Mouse (Mus musculus) E14TG2a.4 (cell line): ENCODE results near the gene Senp1.

ENCODE experiments used
- H3K27me3 ChIP-seq: 2 replicates; pipeline ENCODE4 v1.6.1; 2014; ENCODE audit warnings: low read length, control low read depth; ENCODE audit not compliant: insufficient read depth
- H3K36me3 ChIP-seq: 2 replicates; pipeline ENCODE4 v1.6.1; 2014; ENCODE audit warnings: low read length, control low read depth; ENCODE audit not compliant: insufficient read depth
- H3K4me1 ChIP-seq: replicated peaks from 2 replicates; pipeline ENCODE4 v1.6.1; 2014; ENCODE audit warnings: low read depth, low read length, control low read depth
- H3K4me3 ChIP-seq: replicated peaks from 2 replicates; pipeline ENCODE4 v1.5.1; 2014; ENCODE audit warnings: mild to moderate bottlenecking, low read length
- H3K9me3 ChIP-seq: 2 replicates; pipeline ENCODE4 v1.6.1; 2014; ENCODE audit warnings: low read length, control low read depth
- CTCF ChIP-seq: conservative IDR thresholded peaks from 2 replicates; pipeline ENCODE4 v1.5.1; 2014; ENCODE audit warnings: low read length
- NANOG ChIP-seq: IDR thresholded peaks from 2 replicates; pipeline ENCODE4 v1.6.1; 2014; ENCODE audit warnings: borderline replicate concordance, low read length, mixed read lengths
- POU5F1 ChIP-seq: IDR thresholded peaks from 2 replicates; pipeline ENCODE4 v1.6.1; 2014; ENCODE audit warnings: low read length, borderline replicate concordance

Gene Senp1

DNA sequence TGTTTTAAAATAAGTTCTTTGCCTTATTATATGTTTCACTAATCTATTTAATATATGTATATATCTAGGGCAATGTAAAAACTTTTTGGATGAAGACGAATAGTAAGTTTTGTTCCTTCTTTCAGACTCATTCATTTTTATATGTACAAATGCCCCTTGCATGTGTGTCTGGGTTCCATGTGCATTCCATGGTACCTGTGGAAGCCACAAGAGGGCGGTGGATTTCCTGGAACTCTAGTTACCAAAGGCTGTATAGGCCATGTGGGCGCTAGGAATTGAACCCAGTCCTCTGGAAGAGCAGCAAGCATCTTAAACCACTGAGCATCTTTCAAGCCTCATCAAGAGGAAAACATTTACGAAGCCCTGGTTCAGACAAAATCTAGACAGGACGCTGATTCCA, 49.2 kb downstream of the Senp1 start:
- Histone ChIP-seq H3K4me1 (no peaks in the 10 kb centered on the region), H3K36me3 (peaks cover 97% of the 10 kb centered on the region), H3K4me3 (no peak overlapping the region), H3K9me3 (no peaks in the 10 kb centered on the region), H3K27me3 (no peaks in the 10 kb centered on the region)
- TF ChIP-seq NANOG (no peak), POU5F1 (no peak), CTCF (peak; percentile 18)

DNA sequence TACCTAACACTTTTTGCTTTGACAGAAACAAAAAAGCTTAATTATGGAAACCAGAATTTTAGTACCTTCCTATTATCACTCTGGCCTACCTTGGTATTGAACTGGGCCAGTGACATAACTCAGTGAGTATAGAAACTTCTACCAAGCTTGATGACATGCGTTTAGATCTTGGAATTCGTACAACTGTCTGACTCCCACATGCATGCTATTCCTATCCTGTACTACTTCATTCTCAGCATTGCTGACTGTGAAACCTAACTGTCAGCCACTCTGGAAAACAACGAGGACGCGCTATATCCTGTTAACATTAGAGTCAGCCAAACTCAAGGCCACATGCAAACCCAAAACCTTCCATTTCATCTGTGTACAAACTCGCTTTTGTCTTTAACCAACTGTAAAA, 49.6 kb downstream of the Senp1 start:
- TF ChIP-seq NANOG (no peak), POU5F1 (no peak), CTCF (no peak)
- no peaks in the 10 kb centered on the region for H3K4me1 ChIP-seq
- no peaks in the 10 kb centered on the region for H3K27me3 ChIP-seq

DNA sequence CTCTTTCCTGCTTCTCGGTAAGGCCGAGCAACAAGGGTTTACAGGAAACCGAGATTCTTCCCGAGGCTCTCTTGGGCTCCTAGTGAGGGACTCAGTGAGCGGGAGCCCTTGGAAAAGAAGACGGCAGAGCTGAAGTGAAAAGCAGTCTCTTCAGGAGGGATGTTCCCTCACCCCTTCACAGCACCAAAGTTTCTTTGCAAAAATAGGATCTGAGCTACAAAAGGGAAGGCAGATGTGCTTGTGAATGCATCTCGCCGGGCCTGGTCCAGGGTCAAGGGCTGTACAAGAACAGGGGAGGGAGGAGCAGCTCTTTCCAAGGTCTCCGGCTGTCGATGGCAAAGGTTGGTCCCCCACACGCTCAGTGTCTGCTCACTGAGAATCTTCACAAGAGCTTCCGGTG, 51.0 kb downstream of the Senp1 start:
- Histone ChIP-seq H3K36me3 (peaks cover 89% of the 10 kb centered on the region), H3K4me3 (no peak overlapping the region), H3K27me3 (no peaks in the 10 kb centered on the region), H3K9me3 (no peaks in the 10 kb centered on the region), H3K4me1 (no peaks in the 10 kb centered on the region)
- TF ChIP-seq CTCF (no peak), NANOG (no peak), POU5F1 (no peak)

More for the DNA sequence above, 49.6 kb downstream of the Senp1 start:
- H3K36me3 ChIP-seq: peaks cover 96% of the 10 kb centered on the region
- no peaks in the 10 kb centered on the region for H3K9me3 ChIP-seq
- H3K4me3 ChIP-seq: no peak overlapping the region

DNA sequence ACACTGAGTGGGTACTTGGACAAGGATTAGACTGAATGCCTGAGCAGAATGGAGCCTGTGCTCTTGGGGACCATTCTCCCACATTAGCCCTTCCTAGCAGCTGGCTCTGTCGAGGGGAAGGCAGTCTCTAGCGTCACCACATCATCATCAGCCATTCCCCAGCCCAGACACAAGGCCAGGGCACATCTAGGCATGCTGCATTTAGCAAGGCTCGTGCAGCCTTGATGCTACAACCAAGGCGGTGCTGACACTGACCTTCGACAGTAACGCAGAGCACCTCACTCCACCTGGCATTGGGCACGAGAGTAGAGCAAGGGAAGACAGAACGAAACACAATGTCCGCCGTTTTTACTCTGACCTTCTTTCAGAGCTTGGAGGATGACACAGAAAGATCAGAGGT, 53.9 kb downstream of the Senp1 start:
- TF ChIP-seq NANOG: no peak
- H3K4me3 ChIP-seq: no peak overlapping the region
- no peaks in the 10 kb centered on the region for H3K27me3 ChIP-seq
- H3K4me1 ChIP-seq: peaks cover 19% of the 10 kb centered on the region
- no peaks in the 10 kb centered on the region for H3K9me3 ChIP-seq
- H3K36me3 ChIP-seq: peaks cover 66% of the 10 kb centered on the region

DNA sequence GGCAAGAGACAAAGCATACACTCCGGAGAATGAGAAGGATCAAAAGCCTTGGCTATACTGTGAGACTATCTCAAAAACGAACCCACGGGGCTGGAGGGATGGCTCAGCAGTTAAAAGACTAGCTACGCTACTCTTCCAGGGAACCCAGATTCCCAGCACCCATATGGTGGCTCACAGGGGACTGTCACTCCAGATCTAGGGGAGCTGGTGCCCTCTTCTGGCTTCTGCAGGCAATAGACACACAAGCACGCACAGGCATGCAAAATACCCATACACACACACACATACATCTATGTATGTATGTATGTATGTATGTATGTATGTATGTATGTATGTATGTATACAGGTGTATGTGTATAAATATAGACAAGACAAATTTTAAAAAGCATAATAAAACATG, 57.0 kb downstream of the Senp1 start:
- Histone ChIP-seq H3K36me3 (peaks cover 35% of the 10 kb centered on the region), H3K9me3 (no peaks in the 10 kb centered on the region)
- no peak for TF ChIP-seq POU5F1
- TF ChIP-seq CTCF: peak; percentile 39

DNA sequence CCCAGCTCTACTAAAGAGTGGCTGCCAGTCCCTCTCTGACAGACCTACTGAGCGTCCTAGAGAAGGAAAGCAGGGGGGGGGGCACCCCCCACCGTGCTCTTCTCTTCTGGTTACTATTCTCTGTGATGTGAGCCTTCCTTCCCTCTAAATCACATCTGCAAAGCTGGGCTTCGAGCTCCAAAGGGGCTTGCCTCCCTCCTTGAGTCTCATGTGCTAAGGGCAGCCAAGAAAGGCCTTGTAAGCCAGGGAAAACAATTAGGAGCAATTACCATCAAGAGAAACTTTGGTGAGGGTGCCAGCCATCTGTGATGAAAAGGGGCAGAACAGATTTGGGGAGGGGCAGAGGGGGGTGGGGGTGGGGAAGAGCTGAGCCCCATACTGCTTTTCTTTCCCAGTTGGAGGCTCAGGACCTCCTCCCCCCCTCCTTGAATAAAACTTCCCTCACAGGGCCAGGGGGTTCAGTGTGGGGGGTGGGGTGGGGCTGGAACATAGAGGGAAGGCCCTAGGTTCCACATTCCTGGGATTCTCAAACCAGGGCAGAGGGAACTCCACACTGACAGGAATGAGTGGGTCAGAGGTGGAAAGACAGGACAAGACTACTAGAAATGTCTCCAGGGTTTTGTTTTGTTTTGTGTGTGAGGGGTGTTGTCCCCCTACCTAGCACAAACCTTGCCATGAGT, 58.3 kb downstream of the Senp1 start:
- Histone ChIP-seq H3K4me1 (peaks cover 22% of the 10 kb centered on the region), H3K27me3 (peaks cover 2% of the 10 kb centered on the region; the same call in 1 of the 2 replicates), H3K4me3 (no peak overlapping the region), H3K36me3 (peaks cover 22% of the 10 kb centered on the region), H3K9me3 (no peaks in the 10 kb centered on the region)
- no peak for TF ChIP-seq POU5F1
- TF ChIP-seq CTCF: no peak
- no peak for TF ChIP-seq NANOG

More for the DNA sequence above, 57.0 kb downstream of the Senp1 start:
- H3K4me3 ChIP-seq: no peak overlapping the region
- H3K4me1 ChIP-seq: peaks cover 22% of the 10 kb centered on the region
- peaks cover 2% of the 10 kb centered on the region; the same call in 1 of the 2 replicates for H3K27me3 ChIP-seq

DNA sequence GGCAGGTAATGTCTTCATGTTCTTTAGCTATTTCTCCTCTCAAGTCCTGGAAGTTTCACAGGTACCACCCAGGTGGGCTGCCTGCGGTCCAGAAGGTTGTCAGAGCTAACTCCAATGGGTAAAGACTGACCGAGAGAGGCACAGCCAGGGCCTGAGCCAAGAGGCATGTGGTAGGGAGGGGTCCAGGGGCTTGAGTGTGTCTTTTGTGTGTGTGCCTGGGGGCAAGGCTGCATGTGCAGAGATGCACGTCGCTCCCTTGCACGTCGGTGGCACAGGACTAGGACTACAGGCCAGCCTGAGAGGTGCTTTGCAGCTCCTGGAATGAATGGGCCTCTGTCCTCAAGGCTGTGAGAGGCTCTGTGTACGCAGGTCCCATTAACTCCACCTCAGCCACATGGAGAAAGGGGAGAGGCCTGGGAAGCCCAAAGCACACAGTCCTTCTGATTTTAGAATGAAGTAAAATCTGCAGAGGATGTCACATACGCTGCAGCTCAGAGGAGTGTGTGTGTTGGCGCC, 60.3 kb downstream of the Senp1 start:
- H3K27me3 ChIP-seq: peaks cover 7% of the 10 kb centered on the region
- no peaks in the 10 kb centered on the region for H3K9me3 ChIP-seq
- peaks cover 7% of the 10 kb centered on the region; the same call in 1 of the 2 replicates for H3K36me3 ChIP-seq
- TF ChIP-seq CTCF (no peak), NANOG (no peak), POU5F1 (no peak)
- no peak overlapping the region for H3K4me3 ChIP-seq
- H3K4me1 ChIP-seq: peaks cover 22% of the 10 kb centered on the region

DNA sequence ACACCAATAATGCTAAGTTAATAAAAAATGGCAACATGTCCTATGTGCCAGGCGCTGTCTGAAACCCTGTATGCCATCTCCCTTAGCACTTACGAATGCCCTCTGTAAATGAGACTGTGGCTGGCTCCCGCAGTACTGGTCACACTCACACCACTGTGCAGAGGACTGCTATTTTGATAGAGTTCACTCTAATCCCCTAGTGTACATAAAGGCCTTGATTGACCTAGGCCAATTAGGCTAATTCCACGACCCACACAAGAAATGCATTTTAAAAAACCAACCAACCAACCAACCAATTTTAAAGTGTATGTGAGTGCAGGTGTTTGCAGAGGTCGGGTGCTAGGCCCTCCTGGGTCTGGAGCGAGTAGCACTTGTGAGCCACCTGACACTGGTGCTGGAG, 63.7 kb downstream of the Senp1 start:
- TF ChIP-seq NANOG (no peak), CTCF (no peak), POU5F1 (no peak)
- no peaks in the 10 kb centered on the region for H3K36me3 ChIP-seq
- H3K27me3 ChIP-seq: peaks cover 32% of the 10 kb centered on the region
- H3K9me3 ChIP-seq: no peaks in the 10 kb centered on the region
- H3K4me3 ChIP-seq: no peak overlapping the region
- peaks cover 11% of the 10 kb centered on the region for H3K4me1 ChIP-seq
